Mouse (Mus musculus) gonadal fat pad, adult 2 months (tissue): ENCODE measurements around the gene Ccn2. TPM values are rescaled to one million over a fixed set of nuclear protein-coding genes. Genes with fewer than 3 reads are reported as not detected.

Experiments used
- DNase-seq: peaks from one replicate; pipeline ENCODE4 v3.0.0-alpha.2; 2012; ENCODE audit warnings: low read depth
- polyA plus RNA-seq: library from polyadenylated mRNA; depleted of rRNA; stranded (reverse); fragments of >200 nt; gene quantifications from 2 replicates; pipeline ENCODE4 v1.2.3, GENCODE M21; 2012; rRNA removed

Gene Ccn2
- polyA plus RNA-seq, 1 experiment: 81.1 TPM

- no peak for DNase-seq
Observed at GRCm38 (mm10) chr10:24641416-24642140, 46.3 kb downstream of the Ccn2 start.

- no peak for DNase-seq
Observed at GRCm38 (mm10) chr10:24642796-24643580, 47.7 kb downstream of the Ccn2 start.

- DNase-seq: no peak
Observed at GRCm38 (mm10) chr10:24645169-24645568, 49.9 kb downstream of the Ccn2 start.

Other genes with a start within 250 kb of the Ccn2 start
- gene Enpp1, start 116.7 kb downstream of the Ccn2 start, polyA plus RNA-seq: 59.9 and 106 TPM in 2 replicates
- 2.4 and 2.5 TPM in 2 replicates for gene Enpp3, start 247.4 kb downstream of the Ccn2 start, polyA plus RNA-seq